8 mouse cellular contexts compared by ENCODE assay signal in genomic region chr17:24351760-24352357, GRCm38 (mm10). TPM values are rescaled to one million over a fixed set of nuclear protein-coding genes. Genes with fewer than 3 reads are reported as not detected.
DNase-seq lines count a peak whose midpoint lies in the region; ATAC-seq and TF ChIP-seq lines count a peak whose summit lies in the region.

Gene Abca3 (plus strand): TSS chr17:24351950.

- peaks cover 5% of the 10 kb centered on the region for H3K4me1 ChIP-seq in cortical plate, adult 2 months (ENCODE audit: control insufficient read depth, insufficient read depth, low read length)

- H3K27ac ChIP-seq in cortical plate, adult 2 months (ENCODE audit: insufficient read depth, low read length) = peak within 1 kb of the TSS; percentile 15; the same call in 1 of the 2 replicates

- TF ChIP-seq CTCF in cortical plate, adult 2 months (IDR thresholded peaks at IDR 0.05; ENCODE audit: extremely low read depth, insufficient read depth, low read length) = peak; percentile 93

- peak; percentile 80 for ATAC-seq in megakaryocyte progenitor cell, adult 5-6 weeks (replicated peaks; ENCODE audit: poor library complexity)

- H3K4me3 ChIP-seq in cortical plate, adult 2 months (ENCODE audit: insufficient read depth, low read length) = peak within 1 kb of the TSS; percentile 63

- peak; percentile 61; the same call in 1 of the 2 replicates for TF ChIP-seq POLR2A in cortical plate, adult 2 months (IDR thresholded peaks at IDR 0.05; ENCODE audit: extremely low read depth, insufficient read depth, low read length)

- DNase-seq in ZHBTc4 (ENCODE audit: low read depth, low spot score) = peak; percentile 97
- peak; percentile 92 for DNase-seq in gastrocnemius, postnatal 10 days
- peak; percentile 98 for DNase-seq in induced T-regulatory cell, adult 2 months (ENCODE audit: low read depth)
- DNase-seq in left cerebral cortex, adult 9 months (ENCODE audit: low spot score in 2 of 2) = peak; percentile 94 to 97
- DNase-seq in right cerebral cortex, postnatal 14 days = peak; percentile 95
- peak; percentile 91 to 95 for DNase-seq in urinary bladder, postnatal 36 days (ENCODE audit: low spot score in 2 of 2)

RNA-seq across cellular contexts. Expression of gene Abca3, which starts in this region (rescaled TPM):
- polyA plus RNA-seq in cortical plate, adult 2 months (2012; rRNA removed) = 52.2 and 52.7 TPM in 2 replicates
- total RNA-seq in gastrocnemius, postnatal 10 days (2021) = 10 to 100 TPM; 10.2 to 11.4 TPM
- total RNA-seq in megakaryocyte progenitor cell, adult 5-6 weeks (2015) = 18.6 and 20.4 TPM in 2 replicates
- 13.8 and 15.5 TPM in 2 replicates for total RNA-seq in megakaryocyte progenitor cell, adult 5-6 weeks (2017)

Comparison
In these comparisons a context has a peak if more than half of its experiments do, and no peak if none do; other contexts are left out.
1. Peak in every context shown above with its lines: DNase-seq, ATAC-seq, H3K4me3 ChIP-seq and H3K27ac ChIP-seq.